Mouse (Mus musculus): ENCODE measurements around the gene Mus81.
A peak's percentile ranks its signal among the peaks of the same experiment; 100 is the strongest.
"Not testable (repeated sequence)": the region's sequence is repeated elsewhere in the genome, so short reads cannot be mapped to it uniquely, and the experiment has no call there.

The Mus81 gene

GRCm38 (mm10) chr19:5487768-5488550 is at the start of gene Mus81:
TSS of gene Mus81 (minus strand) at chr19:5488402.
- DNase-seq (ENCODE audit: low read depth), result peak; percentile 98

DNA sequence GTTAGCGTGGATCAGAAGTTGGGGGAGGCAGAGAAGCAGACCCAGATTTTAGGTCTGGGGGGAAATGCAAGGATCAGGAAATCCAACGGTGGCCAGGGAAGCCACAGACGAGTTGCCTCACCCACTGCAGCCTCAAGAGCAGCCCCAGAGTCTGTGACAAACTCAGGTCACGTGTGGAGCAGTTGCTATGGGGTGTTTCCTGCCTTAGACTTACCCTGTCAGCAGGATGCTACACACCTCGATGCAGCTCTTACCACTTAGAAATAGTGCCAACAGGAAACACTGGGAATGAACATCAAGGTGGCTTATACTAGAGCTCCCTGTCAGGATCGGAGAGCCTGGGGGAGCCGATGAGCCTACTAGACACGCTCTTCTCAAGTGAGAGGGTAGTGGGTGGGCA is 44.3 kb upstream of the Mus81 start:
- DNase-seq (ENCODE audit: low read depth), result no peak

GRCm38 (mm10) chr19:5530138-5530524 is 41.9 kb upstream of the Mus81 start:
- DNase-seq (ENCODE audit: low read depth), result no peak

DNA sequence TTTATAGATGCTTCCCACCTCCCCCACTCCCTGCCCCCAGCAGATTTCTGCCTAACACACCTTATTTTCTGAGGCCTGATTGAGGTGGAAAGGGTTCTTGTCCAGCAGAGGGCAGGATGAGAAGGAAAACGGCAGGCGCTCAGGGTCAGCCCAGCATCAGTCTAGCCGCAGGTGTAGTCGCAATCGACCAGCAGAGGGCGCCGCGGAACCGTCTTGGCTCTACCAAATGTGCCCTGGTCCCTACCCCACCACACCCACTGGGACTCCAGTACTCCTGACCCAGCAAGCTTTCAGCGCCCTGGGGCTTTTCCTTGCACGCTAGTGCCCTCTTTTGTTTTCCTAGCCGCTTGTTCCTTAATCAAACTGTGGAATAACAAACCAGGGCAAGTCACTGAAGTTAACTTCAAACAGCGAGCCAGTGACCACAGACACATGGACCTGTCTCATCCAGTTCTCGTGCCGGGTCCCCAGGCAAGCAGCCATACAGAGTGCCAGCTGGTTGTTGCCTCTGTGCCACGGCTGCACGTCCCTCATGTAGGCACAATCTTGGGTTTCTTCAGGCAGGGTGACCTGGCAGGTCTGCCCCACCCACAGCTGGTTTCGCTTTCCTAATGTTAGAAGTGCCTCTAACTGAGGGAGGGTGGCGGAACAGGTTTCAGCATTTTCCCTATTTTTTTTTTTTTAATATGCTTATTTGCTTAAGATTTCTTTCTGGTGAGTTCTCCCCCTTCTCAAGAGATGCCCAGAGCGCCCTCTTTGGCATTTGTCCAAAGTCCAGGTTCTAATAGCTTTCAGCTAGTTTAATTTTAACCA is 41.3 kb upstream of the Mus81 start:
- DNase-seq (ENCODE audit: low read depth), result peak; percentile 94

- no peak for DNase-seq (ENCODE audit: low read depth)
Observed at GRCm38 (mm10) chr19:5525204-5525603, 37.0 kb upstream of the Mus81 start.

DNA sequence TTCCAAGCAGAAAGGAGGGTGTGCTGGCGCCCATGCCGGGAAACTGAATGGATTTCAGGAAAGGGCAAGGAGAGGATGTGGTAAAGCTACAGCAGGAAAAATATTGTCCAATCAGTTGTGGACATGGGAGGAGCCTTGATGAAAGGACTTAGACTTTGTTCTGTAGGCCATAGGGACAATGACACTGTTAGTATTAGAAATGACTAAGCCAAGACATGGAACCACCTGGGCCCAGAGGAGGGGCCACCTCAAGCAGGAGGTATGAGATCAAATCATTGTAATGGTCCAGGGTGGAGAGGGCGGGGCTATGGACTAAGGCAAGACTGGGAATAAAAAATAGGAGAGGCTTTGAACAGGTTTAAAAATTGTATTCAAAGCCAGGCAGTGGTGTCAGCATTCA is 30.5 kb upstream of the Mus81 start:
- DNase-seq (ENCODE audit: low read depth), result no peak

DNA sequence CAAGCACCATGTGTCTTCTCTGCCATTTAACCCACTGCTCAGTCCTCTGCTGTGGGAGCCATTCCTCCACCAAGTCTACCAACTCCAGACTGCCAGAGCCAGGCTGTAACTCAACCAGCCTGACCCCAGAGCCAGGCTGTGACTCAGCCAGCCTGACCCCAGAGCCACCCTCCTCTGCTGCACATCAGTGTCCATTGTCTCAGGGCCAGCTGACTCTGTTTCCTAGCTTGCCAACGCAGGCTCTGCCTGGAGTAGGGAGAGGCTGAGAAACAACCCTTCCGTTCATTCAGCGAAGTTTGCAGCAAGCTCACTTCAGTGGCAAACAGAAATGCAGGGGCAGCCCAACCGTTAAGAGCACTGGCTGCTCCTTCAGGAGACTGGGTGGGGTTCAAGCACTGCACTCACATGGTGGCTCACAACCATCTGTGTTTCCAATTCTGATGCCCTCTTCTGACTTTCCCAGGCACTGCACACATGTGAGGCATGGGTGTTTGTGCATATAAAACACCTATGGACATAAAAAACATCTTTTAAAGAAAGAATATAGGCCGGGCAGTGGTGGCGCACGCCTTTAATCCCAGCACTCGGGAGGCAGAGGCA is 28.8 kb upstream of the Mus81 start:
- no peak for DNase-seq (ENCODE audit: low read depth)

DNA sequence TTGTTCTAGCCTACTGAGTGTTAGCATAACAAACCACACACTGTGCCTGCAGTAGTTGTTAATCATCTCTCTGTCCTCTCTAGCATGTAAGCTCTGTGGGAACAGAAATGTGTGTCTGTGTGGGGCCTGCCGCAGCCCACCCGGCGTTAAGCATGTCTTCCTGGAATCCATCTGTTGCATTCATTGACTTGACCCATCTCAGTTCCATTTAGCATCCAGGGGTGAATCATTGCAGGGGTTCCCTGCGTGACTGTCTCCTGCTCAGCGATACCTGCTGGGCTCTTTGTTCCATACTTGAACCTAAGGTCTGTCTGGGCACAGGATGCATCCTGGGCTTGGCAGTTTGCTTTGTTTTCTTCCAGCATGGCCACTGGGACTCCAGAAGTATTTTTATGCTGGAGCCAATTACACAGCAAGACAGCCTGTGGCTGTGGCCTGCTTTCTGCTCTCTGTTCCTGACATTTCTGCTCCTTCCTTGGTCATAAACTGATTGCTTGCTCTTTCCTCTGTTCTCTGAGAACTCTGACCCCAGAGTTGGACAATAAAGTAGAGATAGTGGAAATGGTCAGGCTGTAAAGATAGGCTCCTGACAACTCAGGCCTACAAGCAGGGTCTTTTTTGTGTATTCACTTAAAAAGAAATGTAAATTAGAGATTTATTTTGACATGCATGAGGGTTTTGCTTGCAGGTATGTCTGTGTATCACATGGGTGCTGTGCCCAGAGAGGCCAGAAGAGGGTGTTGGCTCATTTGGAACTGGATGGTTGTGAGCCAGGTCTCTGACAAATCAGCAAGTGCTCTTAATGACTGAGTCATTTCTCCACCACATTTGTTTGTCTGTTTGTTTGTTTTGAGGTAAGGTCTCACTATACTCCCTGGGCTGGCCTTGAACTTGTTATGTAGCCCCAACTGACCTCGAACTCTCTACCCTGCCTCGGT is 27.9 kb upstream of the Mus81 start:
- DNase-seq (ENCODE audit: low read depth), result no peak

- no peak for DNase-seq (ENCODE audit: low read depth)
Observed at GRCm38 (mm10) chr19:5513005-5513349, 24.8 kb upstream of the Mus81 start.

GRCm38 (mm10) chr19:5512091-5513004 is 24.1 kb upstream of the Mus81 start:
- no peak for DNase-seq (ENCODE audit: low read depth)

DNA sequence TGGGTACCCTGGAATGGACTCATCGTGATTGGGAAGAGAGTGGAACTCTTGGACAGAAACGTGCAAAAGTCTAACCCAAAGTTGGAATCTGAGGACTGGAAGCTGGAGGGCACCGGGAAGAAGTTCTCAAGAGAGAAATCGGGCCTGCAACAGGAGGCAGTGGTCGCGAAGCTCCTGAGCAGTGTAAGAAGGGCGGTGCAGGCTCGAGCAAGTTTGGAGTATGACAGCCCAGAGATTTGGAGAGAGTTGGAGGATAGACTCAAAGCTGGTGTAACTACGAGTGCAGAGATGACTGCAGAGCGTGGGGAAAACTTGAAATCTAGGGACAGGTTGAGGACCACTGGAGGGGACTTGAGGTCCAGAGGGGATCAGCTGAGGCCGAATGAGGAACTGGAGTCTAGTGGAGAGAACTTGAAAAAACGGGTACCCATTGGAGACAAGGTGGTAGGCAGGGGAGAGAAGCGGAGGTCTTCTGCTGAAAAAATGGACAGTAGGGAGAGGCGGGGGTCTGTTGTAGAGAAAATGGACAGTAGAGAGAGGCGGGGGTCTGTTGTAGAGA is 23.0 kb upstream of the Mus81 start:
- no peak for DNase-seq (ENCODE audit: low read depth)

- DNase-seq (ENCODE audit: low read depth), result peak; percentile 94
Observed at GRCm38 (mm10) chr19:5510031-5511026, 22.1 kb upstream of the Mus81 start, which contains the start of gene Snx32. TSS of gene Snx32 (minus strand) at chr19:5510538.

- DNase-seq (ENCODE audit: low read depth), result no peak
Observed at GRCm38 (mm10) chr19:5503687-5504086, 15.5 kb upstream of the Mus81 start, which contains the start of gene 1700020D05Rik. TSS of gene 1700020D05Rik (minus strand) at chr19:5503787.

DNA sequence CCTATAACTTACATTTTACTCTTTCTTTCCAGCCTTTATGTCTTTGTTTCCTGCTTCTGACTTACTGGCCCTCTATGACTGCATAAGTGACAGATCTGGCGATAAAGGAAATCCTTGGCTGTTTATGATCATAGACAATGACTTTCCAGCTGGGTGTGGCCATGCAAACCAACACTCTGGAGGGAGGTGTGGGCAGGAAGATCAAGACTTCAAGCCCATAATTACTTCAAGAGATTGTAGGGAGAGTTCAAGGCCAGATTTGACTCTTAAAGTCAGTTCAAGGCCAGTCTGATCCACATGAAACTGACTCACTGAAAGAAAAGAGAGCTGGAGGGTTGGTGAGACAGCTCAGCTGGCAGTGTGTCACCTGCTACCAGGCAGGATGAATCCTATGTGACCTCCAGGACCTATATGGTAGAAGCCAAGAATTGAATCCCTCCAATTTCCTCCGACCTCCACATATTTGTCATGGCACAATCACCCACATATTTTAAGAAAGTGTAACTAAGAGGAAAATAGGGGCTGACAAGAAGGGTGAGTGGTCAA is 12.2 kb upstream of the Mus81 start:
- no peak for DNase-seq (ENCODE audit: low read depth)

DNA sequence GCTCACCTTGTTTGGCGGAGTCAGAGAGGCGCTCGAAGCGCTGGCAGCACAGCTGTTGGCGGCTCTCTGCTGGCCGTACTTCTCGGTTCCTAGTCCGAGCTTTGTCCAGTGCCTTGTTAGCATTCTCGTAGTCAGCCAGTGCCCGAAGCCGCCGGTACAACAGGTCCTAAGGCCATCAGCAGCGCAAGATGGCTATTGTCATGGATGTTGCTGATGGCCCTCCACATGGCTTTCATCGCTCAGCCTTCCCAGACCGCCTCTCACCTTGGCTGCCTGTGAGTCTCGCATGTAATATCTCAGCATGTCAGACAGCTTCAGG is 7.8 kb upstream of the Mus81 start:
- DNase-seq (ENCODE audit: low read depth), result no peak

- no peak for DNase-seq (ENCODE audit: low read depth)
Observed at GRCm38 (mm10) chr19:5495353-5496051, 7.3 kb upstream of the Mus81 start.

- no peak for DNase-seq (ENCODE audit: low read depth)
Observed at GRCm38 (mm10) chr19:5494314-5494713, 6.1 kb upstream of the Mus81 start.

DNA sequence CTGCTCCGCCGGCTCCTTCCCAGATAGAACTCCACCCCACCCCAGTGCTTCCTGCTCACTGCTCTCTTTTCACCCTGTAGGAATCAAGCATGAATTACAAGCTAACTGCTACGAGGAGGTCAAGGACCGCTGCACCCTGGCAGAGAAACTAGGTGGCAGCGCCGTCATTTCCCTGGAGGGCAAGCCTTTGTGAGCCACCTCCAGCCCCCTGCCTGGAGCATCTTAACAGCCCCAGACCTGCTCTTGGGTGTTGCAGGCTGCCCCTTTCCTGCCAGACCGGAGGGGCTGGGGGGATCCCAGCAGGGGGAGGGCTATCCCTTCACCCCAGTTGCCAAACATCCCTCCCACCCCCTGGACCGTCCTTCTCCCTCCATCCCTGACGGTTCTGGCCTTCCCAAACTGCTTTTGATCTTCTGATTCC is 5.1 kb upstream of the Mus81 start:
- not testable (repeated sequence) for DNase-seq (ENCODE audit: low read depth)
